Mouse (Mus musculus) embryonic facial prominence, embryonic 14.5 days (tissue): Measurements from ENCODE around the gene Rassf3. TPM values are rescaled to one million over a fixed set of nuclear protein-coding genes. Genes with fewer than 3 reads are reported as not detected.

Source experiments
- ATAC-seq: fragments of 200-750 bp; cut with Nextera tagmentation; 2 replicates; pipeline ENCODE4 v1.8.0; 2017; ENCODE audit warnings: low read depth, moderate number of reproducible peaks, moderate TSS enrichment
- DNase-seq: peaks from one replicate; pipeline ENCODE4 v3.0.0-alpha.2; 2015; ENCODE audit warnings: low spot score
- H3K27ac ChIP-seq: fragments of 300-500 bp; sonication (generic); replicated peaks from 2 replicates; pipeline ENCODE4 v1.5.1; 2014; ENCODE audit warnings: low read depth, mild to moderate bottlenecking, low read length, moderate library complexity
- H3K27me3 ChIP-seq: fragments of 300-500 bp; sonication (generic); replicated peaks from 2 replicates; pipeline ENCODE4 v1.6.1; 2014; ENCODE audit warnings: low read length; ENCODE audit not compliant: control insufficient read depth, insufficient read depth
- H3K36me3 ChIP-seq: fragments of 300-500 bp; sonication (generic); 2 replicates; pipeline ENCODE4 v1.6.1; 2014; ENCODE audit warnings: low read length, mixed read lengths; ENCODE audit not compliant: control insufficient read depth, insufficient read depth
- H3K4me1 ChIP-seq: fragments of 300-500 bp; sonication (generic); 2 replicates; pipeline ENCODE4 v1.6.1; 2014; ENCODE audit warnings: antibody characterized with exemption, low read length; ENCODE audit not compliant: control insufficient read depth, insufficient read depth
- H3K4me2 ChIP-seq: fragments of 300-500 bp; sonication (generic); 2 replicates; pipeline ENCODE4 v1.6.1; 2014; ENCODE audit warnings: low read depth, mild to moderate bottlenecking, low read length, moderate library complexity, mixed read lengths
- H3K4me3 ChIP-seq: fragments of 300-500 bp; sonication (generic); 2 replicates; pipeline ENCODE4 v1.5.1; 2014; ENCODE audit warnings: low read depth, mild to moderate bottlenecking, low read length
- H3K9ac ChIP-seq: fragments of 300-500 bp; sonication (generic); 2 replicates; pipeline ENCODE4 v1.6.1; 2014; ENCODE audit warnings: low read depth, mild to moderate bottlenecking, low read length, moderate library complexity, mixed read lengths
- H3K9me3 ChIP-seq: fragments of 300-500 bp; sonication (generic); 2 replicates; pipeline ENCODE4 v1.6.1; 2016; ENCODE audit warnings: low read length; ENCODE audit not compliant: control insufficient read depth
- WGBS: fragments of 180-500 bp; shearing (Covaris S2); extraction: QIAGEN DNeasy Blood & Tissue Kit; methylation state at CpG from one replicate; pipeline ENCODE4 v1.1.7; 2014; 5-methylcytosine and 5-hydroxymethylcytosine counted together
- polyA plus RNA-seq: library from polyadenylated mRNA; unstranded; fragments of >200 nt; fragmentation: Nextera tagmentation; extraction: Ambion mirVana; gene quantifications from 2 replicates; pipeline ENCODE4 v1.2.1, GENCODE M21; 2014

The Rassf3 gene
- polyA plus RNA-seq, 1 experiment from 2014 or later: 27.0 TPM

- Histone ChIP-seq H3K9me3 (no peaks in the 10 kb centered on the region), H3K4me2 (no peak overlapping the region), H3K27ac (no peak overlapping the region), H3K4me3 (no peak overlapping the region), H3K4me1 (peaks cover 45% of the 10 kb centered on the region), H3K9ac (no peak overlapping the region), H3K36me3 (no peaks in the 10 kb centered on the region; the same call in 1 of the 2 replicates), H3K27me3 (no peaks in the 10 kb centered on the region)
- no peak for DNase-seq
- 32% methylated on average over 5 of the region's 5 CpGs for WGBS
- ATAC-seq: no peak
Observed at GRCm38 (mm10) chr10:121426458-121427070, 49.6 kb downstream of the Rassf3 start.

- Histone ChIP-seq H3K4me2 (no peak overlapping the region), H3K4me3 (no peak overlapping the region), H3K27ac (0 out of 2 replicates have a peak overlapping the region, but pooled peaks have one; percentile 15), H3K27me3 (no peaks in the 10 kb centered on the region), H3K9ac (no peak overlapping the region), H3K9me3 (no peaks in the 10 kb centered on the region), H3K4me1 (peaks cover 38% of the 10 kb centered on the region), H3K36me3 (no peaks in the 10 kb centered on the region; the same call in 1 of the 2 replicates)
- DNase-seq (no peak), ATAC-seq (no peak)
- WGBS: 77% methylated on average over 14 of the region's 14 CpGs
Observed at GRCm38 (mm10) chr10:121425506-121426025, 50.6 kb downstream of the Rassf3 start.

GRCm38 (mm10) chr10:121425079-121425478 lies 51.1 kb downstream of the Rassf3 start:
- no peaks in the 10 kb centered on the region; the same call in 1 of the 2 replicates for H3K36me3 ChIP-seq
- peaks cover 38% of the 10 kb centered on the region for H3K4me1 ChIP-seq
- ATAC-seq (no peak), DNase-seq (no peak)
- no peak overlapping the region for H3K27ac ChIP-seq
- WGBS: 82% methylated on average over 5 of the region's 5 CpGs
- H3K4me3 ChIP-seq: no peak overlapping the region
- H3K9ac ChIP-seq: no peak overlapping the region
- H3K4me2 ChIP-seq: no peak overlapping the region
- no peaks in the 10 kb centered on the region for H3K27me3 ChIP-seq
- no peaks in the 10 kb centered on the region for H3K9me3 ChIP-seq

GRCm38 (mm10) chr10:121424455-121424854 lies 51.7 kb downstream of the Rassf3 start:
- no peak overlapping the region for H3K4me3 ChIP-seq
- DNase-seq (no peak), ATAC-seq (no peak)
- no peak overlapping the region for H3K4me2 ChIP-seq
- no peak overlapping the region for H3K27ac ChIP-seq
- no peaks in the 10 kb centered on the region for H3K27me3 ChIP-seq
- no peaks in the 10 kb centered on the region for H3K9me3 ChIP-seq
- 85% methylated on average over 3 of the region's 3 CpGs for WGBS
- peaks cover 37% of the 10 kb centered on the region for H3K4me1 ChIP-seq
- H3K36me3 ChIP-seq: no peaks in the 10 kb centered on the region; the same call in 1 of the 2 replicates
- no peak overlapping the region for H3K9ac ChIP-seq

- no peak for ATAC-seq
- Histone ChIP-seq H3K4me2 (no peak overlapping the region), H3K9ac (no peak overlapping the region), H3K27ac (no peak overlapping the region), H3K27me3 (no peaks in the 10 kb centered on the region), H3K4me1 (peaks cover 30% of the 10 kb centered on the region), H3K36me3 (no peaks in the 10 kb centered on the region; the same call in 1 of the 2 replicates), H3K9me3 (no peaks in the 10 kb centered on the region), H3K4me3 (no peak overlapping the region)
- no peak for DNase-seq
- WGBS: 75% methylated on average over 16 of the region's 16 CpGs
Observed at GRCm38 (mm10) chr10:121423541-121424349, 52.4 kb downstream of the Rassf3 start.

DNA sequence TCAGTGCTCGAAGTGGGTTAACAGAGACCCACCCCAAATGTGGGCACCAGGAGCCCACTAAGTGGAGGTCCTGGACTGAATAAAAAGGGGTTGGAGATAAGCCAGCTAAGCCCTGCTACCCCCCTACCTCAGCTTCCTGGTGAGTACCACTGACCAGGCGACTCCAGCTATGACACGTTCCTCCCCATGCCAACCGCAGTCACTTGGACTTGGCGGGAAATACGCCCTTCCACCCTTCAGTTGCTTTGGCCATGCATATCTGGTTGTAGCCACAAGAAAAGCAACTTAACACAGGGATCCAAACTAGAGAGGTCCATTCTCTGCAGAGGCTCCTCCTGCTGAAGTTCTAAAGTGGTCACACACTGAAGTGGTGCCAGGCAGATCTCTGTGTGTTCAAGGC lies 53.9 kb downstream of the Rassf3 start:
- no peak overlapping the region for H3K9ac ChIP-seq
- H3K4me3 ChIP-seq: no peak overlapping the region
- no peak for DNase-seq
- no peak overlapping the region for H3K4me2 ChIP-seq
- H3K9me3 ChIP-seq: no peaks in the 10 kb centered on the region
- WGBS: 85% methylated on average over 6 of the region's 6 CpGs
- no peaks in the 10 kb centered on the region for H3K27me3 ChIP-seq
- ATAC-seq: no peak
- peaks cover 18% of the 10 kb centered on the region for H3K4me1 ChIP-seq
- no peak overlapping the region for H3K27ac ChIP-seq
- H3K36me3 ChIP-seq: no peaks in the 10 kb centered on the region; the same call in 1 of the 2 replicates

DNA sequence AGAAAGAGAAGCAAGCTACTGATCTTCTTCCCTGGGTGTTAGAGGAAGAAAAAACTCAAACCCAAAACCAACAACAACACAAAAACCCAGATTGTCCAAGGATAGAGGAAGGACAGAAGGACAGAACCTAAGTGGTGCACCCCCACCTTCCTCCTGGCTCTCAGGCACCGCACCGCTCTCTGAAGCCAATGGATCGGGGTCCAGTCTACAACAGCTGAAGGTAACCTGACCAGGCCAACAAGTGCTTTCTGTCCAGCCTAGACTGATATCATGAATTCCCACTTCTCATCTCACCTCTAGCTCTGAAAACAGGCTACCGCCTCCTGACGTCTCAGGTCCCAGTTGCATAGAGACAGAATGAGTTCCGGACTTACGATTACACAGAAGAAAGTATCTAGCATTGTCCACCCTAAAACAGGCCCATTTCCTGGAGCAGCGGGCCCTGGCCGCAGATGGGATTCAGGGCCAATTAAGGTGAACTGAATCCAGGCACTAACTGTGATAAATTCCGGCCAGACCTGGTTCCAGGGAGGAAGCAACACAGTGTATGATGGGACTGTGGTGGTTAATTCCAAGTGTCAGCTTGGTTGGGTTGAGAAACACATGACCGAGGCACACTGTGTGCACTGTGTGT lies 54.4 kb downstream of the Rassf3 start:
- peaks cover 1% of the 10 kb centered on the region; the same call in 1 of the 2 replicates for H3K36me3 ChIP-seq
- WGBS: 84% methylated on average over 11 of the region's 11 CpGs
- no peaks in the 10 kb centered on the region for H3K9me3 ChIP-seq
- H3K4me2 ChIP-seq: no peak overlapping the region
- H3K27ac ChIP-seq: no peak overlapping the region
- no peak for DNase-seq
- H3K9ac ChIP-seq: no peak overlapping the region
- no peak overlapping the region for H3K4me3 ChIP-seq
- no peak for ATAC-seq
- H3K4me1 ChIP-seq: peaks cover 18% of the 10 kb centered on the region
- H3K27me3 ChIP-seq: no peaks in the 10 kb centered on the region

DNA sequence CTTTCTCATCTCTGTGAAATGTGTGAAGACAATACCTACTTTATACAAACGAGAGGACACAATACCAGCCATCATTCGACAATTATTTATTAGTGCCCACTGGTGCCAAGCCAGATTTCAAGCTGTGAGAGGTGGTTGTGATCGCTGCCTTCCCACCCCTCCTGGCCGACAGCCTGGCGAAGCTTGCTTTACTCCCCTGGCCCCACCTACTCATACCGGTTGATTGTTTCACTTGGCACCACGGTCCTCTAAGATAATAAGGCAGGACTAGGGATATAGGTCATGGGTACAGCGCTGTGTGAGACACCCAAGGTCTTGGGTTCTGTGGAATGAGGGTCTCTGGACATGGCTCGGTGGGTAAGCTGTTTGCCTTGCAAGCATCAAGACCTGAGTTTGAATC lies 55.1 kb downstream of the Rassf3 start:
- H3K27ac ChIP-seq: no peak overlapping the region
- ATAC-seq: no peak
- H3K4me3 ChIP-seq: no peak overlapping the region
- H3K9me3 ChIP-seq: no peaks in the 10 kb centered on the region
- H3K27me3 ChIP-seq: no peaks in the 10 kb centered on the region
- WGBS: 76% methylated on average over 9 of the region's 9 CpGs
- H3K9ac ChIP-seq: no peak overlapping the region
- no peak overlapping the region for H3K4me2 ChIP-seq
- peaks cover 6% of the 10 kb centered on the region; the same call in 1 of the 2 replicates for H3K36me3 ChIP-seq
- H3K4me1 ChIP-seq: peaks cover 15% of the 10 kb centered on the region
- DNase-seq: no peak
